Mouse (Mus musculus) kidney, embryonic 14.5 days (tissue): ENCODE results near the gene Vmn2r21. TPM values are rescaled to one million over a fixed set of nuclear protein-coding genes. Genes with fewer than 3 reads are reported as not detected.
A peak's percentile ranks its signal among the peaks of the same experiment; 100 is the strongest.
"Not testable (repeated sequence)": the region's sequence is repeated elsewhere in the genome, so short reads cannot be mapped to it uniquely, and the experiment has no call there.

ENCODE experiments used
- ATAC-seq: fragments of 200-750 bp; cut with Nextera tagmentation; 2 replicates; pipeline ENCODE4 v1.8.0; 2017; ENCODE audit warnings: moderate number of reproducible peaks, mild to moderate bottlenecking, moderate TSS enrichment, moderate library complexity; ENCODE audit not compliant: low FRiP score, low TSS enrichment
- H3K27ac ChIP-seq: fragments of 300-500 bp; sonication (generic); 2 replicates; pipeline ENCODE4 v1.5.1; 2014; ENCODE audit warnings: low read depth, mild to moderate bottlenecking, low read length, moderate library complexity, mixed read lengths
- H3K27me3 ChIP-seq: fragments of 300-500 bp; sonication (generic); 2 replicates; pipeline ENCODE4 v1.6.1; 2014; ENCODE audit warnings: mild to moderate bottlenecking, low read length; ENCODE audit not compliant: control insufficient read depth, insufficient read depth
- H3K36me3 ChIP-seq: fragments of 300-500 bp; sonication (generic); 2 replicates; pipeline ENCODE4 v1.6.1; 2014; ENCODE audit warnings: low read length, mixed read lengths; ENCODE audit not compliant: control insufficient read depth, insufficient read depth
- H3K4me1 ChIP-seq: fragments of 300-500 bp; sonication (generic); 2 replicates; pipeline ENCODE4 v1.6.1; 2014; ENCODE audit warnings: low read length, mixed read lengths; ENCODE audit not compliant: control insufficient read depth, insufficient read depth
- H3K4me2 ChIP-seq: fragments of 300-500 bp; sonication (generic); replicated peaks from 2 replicates; pipeline ENCODE4 v1.6.1; 2014; ENCODE audit warnings: low read depth, mild to moderate bottlenecking, low read length
- H3K4me3 ChIP-seq: fragments of 300-500 bp; sonication (generic); 2 replicates; pipeline ENCODE4 v1.5.1; 2014; ENCODE audit warnings: mild to moderate bottlenecking, low read length
- H3K9ac ChIP-seq: fragments of 300-500 bp; sonication (generic); 2 replicates; pipeline ENCODE4 v1.6.1; 2014; ENCODE audit warnings: low read depth, mild to moderate bottlenecking, low read length, moderate library complexity
- H3K9me3 ChIP-seq: fragments of 300-500 bp; sonication (generic); 2 replicates; pipeline ENCODE4 v1.6.1; 2016; ENCODE audit warnings: low read length; ENCODE audit not compliant: control insufficient read depth
- WGBS: fragments of 180-500 bp; shearing (Covaris S2); extraction: QIAGEN DNeasy Blood & Tissue Kit; methylation state at CpG from one replicate; pipeline ENCODE4 v1.1.7; 2014; 5-methylcytosine and 5-hydroxymethylcytosine counted together
- polyA plus RNA-seq: library from polyadenylated mRNA; unstranded; fragments of >200 nt; fragmentation: Nextera tagmentation; extraction: Ambion mirVana; gene quantifications from 2 replicates; pipeline ENCODE4 v1.2.1, GENCODE M21; 2014

The Vmn2r21 gene
- not detected in 2 replicates for polyA plus RNA-seq

- not testable (repeated sequence) for ATAC-seq, H3K9ac ChIP-seq, H3K27me3 ChIP-seq, H3K4me3 ChIP-seq, H3K4me2 ChIP-seq, H3K36me3 ChIP-seq, H3K4me1 ChIP-seq, H3K27ac ChIP-seq, H3K9me3 ChIP-seq
- WGBS = no CpG with 5 or more reads among the region's 4 CpGs
Measured at GRCm38 (mm10) chr6:123533306-123533705, at the start of gene Vmn2r21. Vmn2r21 (minus strand) TSS chr6:123533406.

- H3K9me3 ChIP-seq, H3K4me1 ChIP-seq, H3K9ac ChIP-seq, H3K36me3 ChIP-seq, H3K27me3 ChIP-seq, H3K27ac ChIP-seq, H3K4me2 ChIP-seq, H3K4me3 ChIP-seq: not testable (repeated sequence)
- no CpG with 5 or more reads among the region's 2 CpGs for WGBS
- ATAC-seq = peak; percentile 52; the same call in 1 of the 2 replicates
Measured at GRCm38 (mm10) chr6:123574698-123575097, 41.5 kb upstream of the Vmn2r21 start.

- not testable (repeated sequence) for H3K4me1 ChIP-seq, H3K4me2 ChIP-seq, H3K27ac ChIP-seq, ATAC-seq, H3K4me3 ChIP-seq, H3K9ac ChIP-seq, H3K27me3 ChIP-seq, H3K9me3 ChIP-seq, H3K36me3 ChIP-seq
- WGBS = no CpG with 5 or more reads among the region's 1 CpGs
Measured at GRCm38 (mm10) chr6:123539755-123540154, 6.5 kb upstream of the Vmn2r21 start.

- not testable (repeated sequence) for H3K4me3 ChIP-seq, H3K36me3 ChIP-seq, H3K9me3 ChIP-seq, H3K27ac ChIP-seq, H3K27me3 ChIP-seq, H3K4me2 ChIP-seq, H3K9ac ChIP-seq, H3K4me1 ChIP-seq, ATAC-seq
- WGBS = no CpG with 5 or more reads among the region's 8 CpGs
Measured at GRCm38 (mm10) chr6:123522263-123523011, 10.8 kb downstream of the Vmn2r21 start.

GRCm38 (mm10) chr6:123473045-123473444 is 60.2 kb downstream of the Vmn2r21 start:
- H3K27me3 ChIP-seq, H3K4me1 ChIP-seq, H3K4me2 ChIP-seq, H3K4me3 ChIP-seq, H3K36me3 ChIP-seq, H3K9me3 ChIP-seq, H3K27ac ChIP-seq, H3K9ac ChIP-seq: not testable (repeated sequence)
- peak; percentile 71; the same call in 1 of the 2 replicates for ATAC-seq
- no CpG with 5 or more reads among the region's 5 CpGs for WGBS

- H3K27me3 ChIP-seq, H3K27ac ChIP-seq, H3K9me3 ChIP-seq, H3K4me1 ChIP-seq, H3K9ac ChIP-seq, H3K4me3 ChIP-seq, H3K4me2 ChIP-seq, H3K36me3 ChIP-seq: not testable (repeated sequence)
- whole genome bisulfite sequencing = no CpG with 5 or more reads among the region's 2 CpGs
- peak; percentile 91; the same call in 1 of the 2 replicates for ATAC-seq
Measured at GRCm38 (mm10) chr6:123472458-123472987, 60.7 kb downstream of the Vmn2r21 start.

- H3K4me3 ChIP-seq, H3K36me3 ChIP-seq, H3K4me2 ChIP-seq, ATAC-seq, H3K9ac ChIP-seq, H3K9me3 ChIP-seq, H3K27me3 ChIP-seq, H3K4me1 ChIP-seq, H3K27ac ChIP-seq: not testable (repeated sequence)
- WGBS = no CpG with 5 or more reads among the region's 1 CpGs
Measured at GRCm38 (mm10) chr6:123468651-123469050, 64.6 kb downstream of the Vmn2r21 start.

Other genes starting within 250 kb of the Vmn2r21 start
- 0.29 TPM in 1 of 2 replicates, not detected in the other for gene Clec4e, start 243.5 kb downstream of the Vmn2r21 start, polyA plus RNA-seq
- gene Vmn2r19, start 225.1 kb downstream of the Vmn2r21 start, polyA plus RNA-seq = not detected in 2 replicates
- not detected in 2 replicates for gene Vmn2r20, start 115.3 kb downstream of the Vmn2r21 start, polyA plus RNA-seq
- gene Vmn2r22, start 117.3 kb upstream of the Vmn2r21 start, polyA plus RNA-seq = not detected in 2 replicates
- gene Vmn2r23, start 169.3 kb upstream of the Vmn2r21 start, polyA plus RNA-seq = not detected in 2 replicates
- gene Vmn2r24, start 245.5 kb upstream of the Vmn2r21 start, polyA plus RNA-seq = not detected in 2 replicates